Mouse (Mus musculus) stomach, embryonic 16.5 days (tissue): ENCODE results near the gene Ldah. TPM values are rescaled to one million over a fixed set of nuclear protein-coding genes. Genes with fewer than 3 reads are reported as not detected.

Experiments used
- ATAC-seq: fragments of 200-750 bp; cut with Nextera tagmentation; 2 replicates; pipeline ENCODE4 v1.8.0; 2017; ENCODE audit warnings: moderate number of reproducible peaks, moderate TSS enrichment; ENCODE audit not compliant: insufficient read depth, low FRiP score
- H3K27ac ChIP-seq: fragments of 300-500 bp; sonication (generic); 2 replicates; pipeline ENCODE4 v1.5.1; 2014; ENCODE audit warnings: low read length
- H3K27me3 ChIP-seq: fragments of 300-500 bp; sonication (generic); 2 replicates; pipeline ENCODE4 v1.6.1; 2014; ENCODE audit warnings: low read length, control low read depth, mixed read lengths; ENCODE audit not compliant: control insufficient read depth, insufficient read depth
- H3K36me3 ChIP-seq: fragments of 300-500 bp; sonication (generic); 2 replicates; pipeline ENCODE4 v1.6.1; 2014; ENCODE audit warnings: low read length; ENCODE audit not compliant: control insufficient read depth, insufficient read depth
- H3K4me1 ChIP-seq: fragments of 300-500 bp; sonication (generic); 2 replicates; pipeline ENCODE4 v1.6.1; 2014; ENCODE audit warnings: low read length, control low read depth, mixed read lengths; ENCODE audit not compliant: control insufficient read depth, insufficient read depth
- H3K4me2 ChIP-seq: fragments of 300-500 bp; sonication (generic); 2 replicates; pipeline ENCODE4 v1.6.1; 2014; ENCODE audit warnings: low read depth, low read length, mixed read lengths
- H3K4me3 ChIP-seq: fragments of 300-500 bp; sonication (generic); replicated peaks from 2 replicates; pipeline ENCODE4 v1.5.1; 2014; ENCODE audit warnings: mild to moderate bottlenecking, low read length
- H3K9ac ChIP-seq: fragments of 300-500 bp; sonication (generic); 2 replicates; pipeline ENCODE4 v1.6.1; 2014; ENCODE audit warnings: low read length
- H3K9me3 ChIP-seq: fragments of 300-500 bp; sonication (generic); replicated peaks from 2 replicates; pipeline ENCODE4 v1.6.1; 2016; ENCODE audit warnings: low read length, control low read depth; ENCODE audit not compliant: control insufficient read depth
- WGBS: fragments of 180-500 bp; shearing (Covaris S2); extraction: QIAGEN DNeasy Blood & Tissue Kit; methylation state at CpG from one replicate; pipeline ENCODE4 v1.1.7; 2014; 5-methylcytosine and 5-hydroxymethylcytosine counted together
- polyA plus RNA-seq: library from polyadenylated mRNA; unstranded; fragments of >200 nt; fragmentation: Nextera tagmentation; extraction: Ambion mirVana; gene quantifications from 2 replicates; pipeline ENCODE4 v1.2.1, GENCODE M21; 2015

The Ldah gene
- polyA plus RNA-seq, 1 experiment from 2014 or later: 56.6 TPM

DNA sequence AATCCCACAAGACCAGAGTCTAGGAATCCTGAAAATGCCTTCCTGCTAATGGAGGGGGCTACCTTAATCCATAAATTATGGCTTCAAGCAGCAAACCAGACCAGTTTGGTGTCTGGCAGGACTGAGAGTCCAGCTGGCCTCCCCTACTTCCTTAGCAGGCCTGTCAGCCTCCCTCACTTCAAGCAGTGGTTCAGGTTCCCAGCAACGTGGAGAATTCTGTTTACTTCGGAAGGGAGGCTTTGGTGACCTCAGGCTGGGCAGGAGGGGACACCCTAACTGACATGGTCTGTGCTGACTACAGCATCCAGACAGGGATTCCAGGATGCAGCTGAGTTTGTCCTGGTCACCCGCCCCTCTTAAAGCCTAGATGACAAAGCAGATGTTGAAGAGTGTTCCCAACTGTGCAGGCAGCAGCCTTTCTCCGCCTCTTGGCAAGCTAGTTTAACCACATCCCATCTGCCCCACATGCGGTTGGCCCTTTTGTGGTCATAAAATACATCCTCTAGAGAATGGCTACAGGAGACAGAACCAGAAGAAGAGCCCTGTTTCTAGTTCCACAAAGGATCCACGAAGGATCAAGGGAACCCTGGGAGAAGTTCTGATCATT lies 87.5 kb downstream of the Ldah start:
- 0 out of 2 replicates have a peak, but pooled peaks have one; percentile 15 for ATAC-seq
- H3K4me3 ChIP-seq: no peak overlapping the region
- H3K4me2 ChIP-seq: no peak overlapping the region
- peaks cover 48% of the 10 kb centered on the region for H3K27me3 ChIP-seq
- peaks cover 6% of the 10 kb centered on the region for H3K4me1 ChIP-seq
- H3K9me3 ChIP-seq: no peaks in the 10 kb centered on the region
- H3K27ac ChIP-seq: no peak overlapping the region
- no peak overlapping the region for H3K9ac ChIP-seq
- WGBS: 40% methylated on average over 6 of the region's 6 CpGs
- no peaks in the 10 kb centered on the region for H3K36me3 ChIP-seq

DNA sequence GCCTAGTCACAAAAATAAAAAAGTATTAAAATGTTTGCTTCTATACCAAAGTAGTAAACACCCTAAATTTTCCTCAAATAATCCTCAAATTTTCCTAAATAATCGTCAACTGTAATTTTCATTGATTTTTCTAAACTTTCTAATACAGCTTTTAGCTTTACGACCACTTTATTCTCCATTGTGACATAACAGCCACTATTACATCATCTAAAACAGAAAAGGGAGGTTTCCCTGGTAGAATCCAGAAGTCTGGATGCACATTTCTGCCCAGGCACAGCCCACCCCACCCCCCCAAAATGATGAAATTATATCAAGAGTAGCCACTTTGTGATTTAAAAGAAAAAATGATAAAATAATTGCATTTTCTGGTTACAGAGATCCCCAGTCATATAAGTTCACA lies 88.2 kb downstream of the Ldah start:
- no peak for ATAC-seq
- WGBS: 81% methylated on average over 2 of the region's 2 CpGs
- Histone ChIP-seq H3K4me2 (no peak overlapping the region), H3K9ac (no peak overlapping the region), H3K4me1 (peaks cover 6% of the 10 kb centered on the region), H3K9me3 (no peaks in the 10 kb centered on the region), H3K4me3 (no peak overlapping the region), H3K36me3 (no peaks in the 10 kb centered on the region), H3K27me3 (peaks cover 56% of the 10 kb centered on the region), H3K27ac (no peak overlapping the region)

DNA sequence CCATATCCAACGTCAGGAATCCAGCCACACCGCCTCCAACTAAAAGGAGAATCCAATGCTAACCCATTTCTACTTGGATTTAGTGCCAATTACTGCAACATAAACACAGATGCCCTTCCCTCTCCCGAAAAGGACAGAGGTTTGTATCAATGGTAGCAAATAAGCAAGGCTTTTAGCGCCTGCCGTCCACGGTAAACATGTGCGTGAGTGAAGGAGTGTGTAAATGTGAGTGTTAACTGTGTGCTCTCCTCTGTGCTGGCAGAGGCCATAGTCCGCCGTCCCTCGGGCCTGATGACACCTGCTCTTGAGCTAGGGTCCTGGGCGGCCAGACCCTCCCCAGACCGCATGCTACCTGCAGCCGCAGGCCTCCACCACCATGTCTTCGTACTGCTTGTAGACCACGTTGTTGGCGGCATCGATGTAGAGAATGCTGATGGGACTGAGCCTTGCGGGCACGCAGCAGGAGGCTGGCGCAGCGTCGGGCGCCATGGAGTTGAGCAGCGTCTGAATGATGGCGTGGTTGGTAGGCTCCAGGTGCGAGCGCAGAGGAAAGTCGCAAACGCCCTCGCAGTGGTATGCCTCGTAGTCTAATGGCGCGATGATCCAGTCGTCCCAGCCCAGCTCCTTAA lies 89.8 kb downstream of the Ldah start:
- Histone ChIP-seq H3K36me3 (no peaks in the 10 kb centered on the region), H3K4me3 (peak overlapping the region; percentile 43), H3K4me2 (peak overlapping the region; percentile 54), H3K9me3 (no peaks in the 10 kb centered on the region), H3K4me1 (peaks cover 16% of the 10 kb centered on the region), H3K27me3 (peaks cover 71% of the 10 kb centered on the region), H3K27ac (no peak overlapping the region), H3K9ac (no peak overlapping the region)
- WGBS: 7% methylated on average over 34 of the region's 34 CpGs
- ATAC-seq: no peak

DNA sequence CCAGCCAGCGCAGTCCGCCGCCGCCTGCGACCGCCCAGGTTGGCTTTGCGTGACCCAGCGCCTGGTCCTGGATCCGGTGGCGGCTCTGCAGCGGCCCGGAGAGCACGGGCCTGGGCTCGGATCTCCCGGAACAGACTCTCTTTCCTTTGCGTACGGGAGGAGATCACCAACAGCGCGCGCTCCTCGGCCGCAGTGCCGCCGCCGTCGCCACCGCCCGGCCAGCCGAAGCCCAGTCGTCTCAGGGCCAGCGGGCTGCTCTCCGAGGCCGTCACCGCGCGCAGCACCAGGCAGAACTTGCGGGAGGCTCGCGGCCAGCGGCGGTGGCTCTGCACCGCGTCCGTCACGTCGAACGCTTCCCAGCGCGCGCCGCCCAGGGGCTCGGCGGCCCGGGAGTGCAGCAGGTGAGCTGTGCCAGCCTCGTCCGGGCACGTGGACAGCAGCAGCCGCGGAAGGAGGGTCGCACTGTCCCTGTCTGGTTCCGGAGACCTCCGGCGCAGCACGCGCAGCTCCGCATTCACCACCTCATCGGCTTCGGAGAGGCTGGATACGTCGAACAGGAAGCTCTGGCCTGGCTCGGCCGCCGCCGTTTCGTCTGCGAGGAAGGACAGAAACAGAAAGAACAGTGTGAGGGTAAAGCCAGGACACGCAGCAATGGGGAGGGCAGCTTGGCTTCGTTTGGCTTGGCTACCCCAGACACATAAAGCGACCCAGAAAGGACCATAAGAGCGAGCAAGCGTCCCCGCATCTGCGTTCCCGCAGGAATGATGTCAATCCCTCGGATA lies 90.6 kb downstream of the Ldah start:
- Histone ChIP-seq H3K27me3 (peaks cover 80% of the 10 kb centered on the region), H3K27ac (no peak overlapping the region), H3K9me3 (no peaks in the 10 kb centered on the region), H3K4me1 (peaks cover 16% of the 10 kb centered on the region), H3K36me3 (no peaks in the 10 kb centered on the region), H3K4me3 (peak overlapping the region; percentile 43), H3K9ac (no peak overlapping the region), H3K4me2 (peak overlapping the region; percentile 54)
- ATAC-seq: no peak
- 3% methylated on average over 79 of the region's 85 CpGs for WGBS

DNA sequence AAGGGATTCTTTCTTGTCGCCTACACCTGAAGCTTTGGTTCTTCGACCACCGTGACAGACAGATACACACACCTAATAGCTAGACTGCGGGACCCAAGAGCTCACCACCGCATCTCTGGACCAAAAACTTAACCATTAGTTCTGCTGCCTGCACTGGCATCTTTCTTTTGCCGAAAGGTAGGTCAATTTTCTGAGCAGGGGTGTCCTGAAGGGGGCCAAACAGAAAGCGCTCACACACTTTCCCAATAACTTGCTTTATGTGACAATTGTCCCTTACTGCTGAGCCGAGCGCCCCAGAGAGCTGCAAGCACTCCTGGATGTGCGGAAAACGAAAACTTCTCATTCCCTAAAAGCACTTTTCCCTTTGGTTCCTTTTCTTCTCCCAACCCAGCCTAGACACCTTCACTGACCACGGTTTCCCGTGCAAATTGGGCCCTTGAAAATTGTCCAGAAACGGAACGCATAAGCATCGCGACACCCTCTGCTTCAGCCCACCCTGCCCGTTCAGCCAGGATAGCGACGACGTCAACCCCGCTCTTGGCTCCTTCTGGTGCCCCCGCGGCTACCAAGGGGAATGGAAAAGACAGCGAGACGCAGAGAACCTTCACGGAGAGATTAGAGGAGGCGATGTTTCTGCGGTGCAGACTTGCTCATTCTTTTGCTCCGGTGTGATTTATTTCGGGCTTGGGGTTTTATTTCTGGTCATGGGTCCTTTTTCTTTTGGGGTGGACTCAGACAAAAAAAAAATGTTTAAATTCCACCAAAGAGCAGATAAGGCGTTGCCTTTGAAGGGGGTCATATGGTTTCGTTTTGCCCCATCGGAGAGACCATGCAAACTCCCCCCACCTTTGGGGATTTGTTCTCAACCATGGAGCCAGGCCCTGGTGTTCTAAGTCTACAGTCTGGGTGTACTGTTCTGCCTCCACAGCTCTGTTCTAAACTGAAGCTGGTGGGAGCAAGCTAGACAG lies 91.5 kb downstream of the Ldah start:
- 0 out of 2 replicates have a peak overlapping the region, but pooled peaks have one; percentile 5 for H3K4me3 ChIP-seq
- ATAC-seq: no peak

DNA sequence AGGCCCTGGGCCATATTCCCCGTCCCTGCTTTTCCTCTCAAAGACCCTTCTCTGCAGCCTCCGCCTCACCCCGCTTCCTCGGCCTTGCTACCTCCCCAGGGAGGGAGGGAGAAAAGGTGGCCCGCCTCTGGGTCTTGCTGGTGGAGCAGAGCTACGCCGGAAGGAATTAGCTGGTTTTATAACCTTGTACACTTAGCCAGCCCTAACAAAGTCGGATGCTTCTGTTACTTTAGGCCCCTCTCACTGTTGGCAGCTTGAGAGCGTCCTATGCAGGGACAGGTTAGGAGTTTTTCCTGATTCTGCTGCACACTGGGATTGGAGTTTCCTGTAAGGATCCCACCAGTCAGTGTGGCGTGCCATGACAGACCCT lies 92.2 kb downstream of the Ldah start:
- Histone ChIP-seq H3K27me3 (peaks cover 93% of the 10 kb centered on the region), H3K4me1 (peaks cover 16% of the 10 kb centered on the region), H3K36me3 (no peaks in the 10 kb centered on the region), H3K9ac (no peak overlapping the region), H3K4me3 (no peak overlapping the region), H3K27ac (no peak overlapping the region), H3K9me3 (no peaks in the 10 kb centered on the region), H3K4me2 (no peak overlapping the region)
- ATAC-seq: no peak
- 36% methylated on average over 10 of the region's 10 CpGs for WGBS

More for the DNA sequence above, 91.5 kb downstream of the Ldah start:
- H3K9me3 ChIP-seq: no peaks in the 10 kb centered on the region
- no peak overlapping the region for H3K4me2 ChIP-seq
- 11% methylated on average over 34 of the region's 34 CpGs for WGBS
- H3K36me3 ChIP-seq: no peaks in the 10 kb centered on the region
- no peak overlapping the region for H3K27ac ChIP-seq
- peaks cover 88% of the 10 kb centered on the region for H3K27me3 ChIP-seq
- peaks cover 16% of the 10 kb centered on the region for H3K4me1 ChIP-seq
- H3K9ac ChIP-seq: no peak overlapping the region

DNA sequence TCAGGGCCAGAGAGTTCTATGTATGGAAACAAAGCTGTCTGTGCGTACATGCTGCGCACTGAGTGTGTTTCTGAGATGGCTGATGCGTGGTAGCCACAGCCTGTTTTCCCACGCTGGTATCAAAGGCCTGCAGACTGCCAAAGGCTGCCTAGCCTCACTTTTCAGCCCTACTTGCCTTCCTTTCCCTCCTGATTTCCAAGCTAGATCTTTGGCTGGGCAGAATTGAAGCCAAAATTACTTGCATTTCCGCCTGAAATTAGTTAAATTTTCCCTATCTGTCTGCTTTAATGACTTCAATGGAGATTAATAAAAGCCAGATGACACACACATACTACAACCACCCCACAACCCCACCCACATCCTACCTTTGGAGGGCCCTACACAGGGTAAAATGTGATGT lies 92.6 kb downstream of the Ldah start:
- no peak overlapping the region for H3K4me3 ChIP-seq
- ATAC-seq: no peak
- no peak overlapping the region for H3K27ac ChIP-seq
- H3K9me3 ChIP-seq: no peaks in the 10 kb centered on the region
- H3K27me3 ChIP-seq: peaks cover 93% of the 10 kb centered on the region
- H3K4me1 ChIP-seq: peaks cover 16% of the 10 kb centered on the region
- H3K9ac ChIP-seq: no peak overlapping the region
- no peak overlapping the region for H3K4me2 ChIP-seq
- 62% methylated on average over 5 of the region's 5 CpGs for WGBS
- H3K36me3 ChIP-seq: no peaks in the 10 kb centered on the region

DNA sequence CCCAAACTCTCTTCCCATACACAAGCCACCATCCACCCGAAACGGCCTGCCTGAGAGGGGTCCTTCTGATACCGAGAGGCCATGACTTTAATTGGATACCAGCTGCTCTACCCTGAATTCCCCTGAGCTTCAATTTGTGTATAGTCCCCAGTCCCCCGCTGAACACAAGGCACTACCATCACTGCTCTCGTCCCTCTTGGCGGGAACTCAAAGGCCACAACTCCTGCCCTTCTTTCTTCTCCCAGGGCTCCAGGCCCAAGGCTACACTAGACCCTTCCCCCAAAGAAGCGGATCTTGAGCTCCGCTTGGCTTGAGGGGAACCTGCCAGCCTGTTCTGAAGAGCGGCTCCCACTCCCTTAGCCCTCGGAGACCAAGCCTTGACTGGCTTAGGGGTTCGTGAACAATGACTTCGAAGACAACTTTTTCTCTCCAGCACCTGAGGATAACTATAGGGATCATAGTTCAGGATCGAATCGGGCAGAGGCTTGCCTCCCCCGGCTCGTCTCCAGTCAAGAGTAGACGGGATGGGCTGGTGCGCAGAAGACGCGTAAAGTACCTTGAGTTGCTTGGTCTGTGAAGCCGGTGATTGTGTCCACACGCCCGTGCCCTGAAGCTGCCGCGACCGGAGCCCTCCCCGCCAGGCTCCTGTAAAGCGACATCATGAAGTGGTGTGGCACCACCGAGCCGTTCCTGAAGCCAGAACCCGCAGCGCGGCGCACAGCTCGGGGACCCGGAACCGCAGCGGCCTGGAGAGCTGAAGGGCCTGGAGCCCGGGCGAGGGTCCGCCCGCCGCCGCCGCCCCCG lies 93.3 kb downstream of the Ldah start:
- no peak overlapping the region for H3K27ac ChIP-seq
- peaks cover 96% of the 10 kb centered on the region for H3K27me3 ChIP-seq
- WGBS: 6% methylated on average over 46 of the region's 46 CpGs
- peaks cover 16% of the 10 kb centered on the region for H3K4me1 ChIP-seq
- no peak for ATAC-seq
- no peaks in the 10 kb centered on the region for H3K36me3 ChIP-seq
- peak overlapping the region; percentile 49 for H3K4me3 ChIP-seq
- H3K9me3 ChIP-seq: no peaks in the 10 kb centered on the region
- H3K4me2 ChIP-seq: peak overlapping the region; percentile 77
- H3K9ac ChIP-seq: peak overlapping the region; percentile 68
